Mouse (Mus musculus) regulatory T cell (primary cell): ENCODE data around the gene Zfp735.

Experiments
- in situ Hi-C: fragments of 300-600 bp; cut with MboI, MseI; formaldehyde crosslinking; loops from one replicate; pipeline ENCODE4 v1.15.1; 2025; ENCODE audit warnings: high pct_unique_total_duplicates

The Zfp735 gene

GRCm38 (mm10) chr11:73688478-73688877 is at the start of gene Zfp735:
Gene Zfp735, plus strand, starts transcription at chr11:73688778.
- in situ Hi-C loops, result no loop called here

- in situ Hi-C loops, result no loop called here
These were observed 70.5 kb downstream of the Zfp735 start for GRCm38 (mm10) chr11:73759115-73759514.
